Mouse (Mus musculus): Measurements from ENCODE around the gene Fez1. TPM values are rescaled to one million over a fixed set of nuclear protein-coding genes. Genes with fewer than 3 reads are reported as not detected.

Gene Fez1
- polyA plus RNA-seq, 1 experiment from 2014 or later: 624 TPM

DNA sequence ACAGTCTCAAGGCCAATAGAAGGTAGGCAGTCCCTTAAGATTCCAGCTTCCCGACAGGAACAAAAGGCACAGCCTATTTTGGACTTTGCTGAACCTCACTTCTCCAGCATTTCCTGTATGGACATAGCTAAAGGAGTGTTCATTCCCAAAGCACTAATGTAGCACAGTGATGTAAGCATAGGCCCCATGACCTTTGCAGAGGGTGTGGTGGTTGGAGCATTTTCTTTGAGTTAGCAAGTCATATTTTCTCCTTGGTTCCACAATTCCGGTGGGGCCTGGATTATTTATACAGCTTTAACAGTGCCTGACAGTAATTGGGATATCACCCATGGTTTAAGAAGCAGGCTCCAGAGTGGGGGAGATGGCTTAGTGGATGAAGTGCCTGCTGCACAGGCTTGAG, 27.0 kb downstream of the Fez1 start:
- no peak overlapping the region for H3K4me3 ChIP-seq (replicated peaks)
- no peak for ATAC-seq

DNA sequence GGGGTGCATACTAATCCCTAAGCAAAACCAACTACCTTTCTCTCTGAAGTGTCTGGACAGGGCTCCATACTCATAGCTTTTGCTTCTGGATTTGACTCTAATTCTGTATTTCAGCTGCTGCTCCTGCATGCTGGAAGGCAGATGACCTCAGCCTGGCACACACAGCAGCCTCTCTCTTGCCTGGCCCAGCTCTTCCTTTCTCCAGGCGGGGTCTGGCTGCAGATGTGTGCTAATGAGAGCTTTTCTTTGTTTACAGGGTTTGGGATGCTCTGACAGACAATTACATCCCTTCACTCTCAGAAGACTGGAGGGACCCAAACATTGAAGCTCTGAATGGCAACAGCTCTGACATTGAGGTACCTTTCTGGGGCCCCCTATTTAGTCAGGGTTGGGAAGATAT, 28.4 kb downstream of the Fez1 start:
- H3K4me3 ChIP-seq (replicated peaks): no peak overlapping the region
- no peak overlapping the region for H3K27ac ChIP-seq
- peaks cover 78% of the 10 kb centered on the region for H3K36me3 ChIP-seq
- H3K9me3 ChIP-seq: no peaks in the 10 kb centered on the region
- no peak overlapping the region for H3K9ac ChIP-seq (replicated peaks)
- no peak overlapping the region for H3K4me2 ChIP-seq (replicated peaks)
- H3K4me1 ChIP-seq (replicated peaks): 0 out of 2 replicates have a peak, but pooled peaks cover 3% of the 10 kb centered on the region
- no peaks in the 10 kb centered on the region for H3K27me3 ChIP-seq
- ATAC-seq: no peak
- WGBS: 65% methylated on average over 1 of the region's 1 CpGs

More for the DNA sequence above, 27.0 kb downstream of the Fez1 start:
- no peak overlapping the region for H3K27ac ChIP-seq
- H3K9ac ChIP-seq (replicated peaks): no peak overlapping the region
- H3K4me2 ChIP-seq (replicated peaks): no peak overlapping the region
- H3K36me3 ChIP-seq: peaks cover 88% of the 10 kb centered on the region
- H3K4me1 ChIP-seq (replicated peaks): 0 out of 2 replicates have a peak, but pooled peaks cover 3% of the 10 kb centered on the region
- H3K9me3 ChIP-seq: no peaks in the 10 kb centered on the region
- H3K27me3 ChIP-seq: no peaks in the 10 kb centered on the region
- 85% methylated on average over 2 of the region's 2 CpGs for WGBS

- ATAC-seq: no peak
- Histone ChIP-seq H3K4me2 (replicated peaks) (no peak overlapping the region), H3K9me3 (no peaks in the 10 kb centered on the region), H3K36me3 (peaks cover 74% of the 10 kb centered on the region), H3K27me3 (no peaks in the 10 kb centered on the region), H3K4me1 (replicated peaks) (peaks cover 4% of the 10 kb centered on the region), H3K9ac (replicated peaks) (no peak overlapping the region), H3K27ac (no peak overlapping the region), H3K4me3 (replicated peaks) (no peak overlapping the region)
- WGBS: 96% methylated on average over 2 of the region's 2 CpGs
Observed at GRCm38 (mm10) chr9:36852175-36852574, 30.5 kb downstream of the Fez1 start.

- peaks cover 71% of the 10 kb centered on the region for H3K36me3 ChIP-seq
- no peaks in the 10 kb centered on the region for H3K9me3 ChIP-seq
- peaks cover 15% of the 10 kb centered on the region for H3K4me1 ChIP-seq (replicated peaks)
- H3K27me3 ChIP-seq: no peaks in the 10 kb centered on the region
- WGBS: 84% methylated on average over 2 of the region's 2 CpGs
- no peak overlapping the region for H3K27ac ChIP-seq
- no peak overlapping the region for H3K4me2 ChIP-seq (replicated peaks)
- no peak for ATAC-seq
- no peak overlapping the region for H3K9ac ChIP-seq (replicated peaks)
- no peak overlapping the region for H3K4me3 ChIP-seq (replicated peaks)
Observed at GRCm38 (mm10) chr9:36856351-36856750, 34.7 kb downstream of the Fez1 start.

GRCm38 (mm10) chr9:36857476-36858117, 35.9 kb downstream of the Fez1 start:
- Histone ChIP-seq H3K4me1 (replicated peaks) (peaks cover 15% of the 10 kb centered on the region), H3K9ac (replicated peaks) (0 out of 2 replicates have a peak overlapping the region, but pooled peaks have one; percentile 16), H3K36me3 (peaks cover 71% of the 10 kb centered on the region), H3K9me3 (no peaks in the 10 kb centered on the region), H3K4me3 (replicated peaks) (no peak overlapping the region), H3K27me3 (no peaks in the 10 kb centered on the region), H3K27ac (peak overlapping the region; percentile 53), H3K4me2 (replicated peaks) (no peak overlapping the region)
- 6% methylated on average over 8 of the region's 8 CpGs for WGBS
- ATAC-seq: no peak

GRCm38 (mm10) chr9:36858677-36859076, 37.0 kb downstream of the Fez1 start:
- no peaks in the 10 kb centered on the region for H3K9me3 ChIP-seq
- no peak overlapping the region for H3K4me3 ChIP-seq (replicated peaks)
- H3K9ac ChIP-seq (replicated peaks): no peak overlapping the region
- H3K36me3 ChIP-seq: peaks cover 79% of the 10 kb centered on the region
- peaks cover 15% of the 10 kb centered on the region for H3K4me1 ChIP-seq (replicated peaks)
- no peak overlapping the region for H3K4me2 ChIP-seq (replicated peaks)
- H3K27me3 ChIP-seq: no peaks in the 10 kb centered on the region
- ATAC-seq: 0 out of 2 replicates have a peak, but pooled peaks have one; percentile 34
- H3K27ac ChIP-seq: no peak overlapping the region
- WGBS: 34% methylated on average over 4 of the region's 4 CpGs

- H3K9me3 ChIP-seq: no peaks in the 10 kb centered on the region
- no peaks in the 10 kb centered on the region for H3K27me3 ChIP-seq
- H3K4me2 ChIP-seq (replicated peaks): no peak overlapping the region
- ATAC-seq: no peak
- H3K4me1 ChIP-seq (replicated peaks): peaks cover 7% of the 10 kb centered on the region
- H3K9ac ChIP-seq (replicated peaks): no peak overlapping the region
- no peak overlapping the region for H3K4me3 ChIP-seq (replicated peaks)
- WGBS: 91% methylated on average over 2 of the region's 2 CpGs
- H3K27ac ChIP-seq: no peak overlapping the region
- peaks cover 90% of the 10 kb centered on the region for H3K36me3 ChIP-seq
Observed at GRCm38 (mm10) chr9:36862576-36862975, 40.9 kb downstream of the Fez1 start.

- Histone ChIP-seq H3K27me3 (no peaks in the 10 kb centered on the region), H3K27ac (no peak overlapping the region), H3K36me3 (peaks cover 93% of the 10 kb centered on the region), H3K9ac (replicated peaks) (no peak overlapping the region), H3K4me1 (replicated peaks) (no peaks in the 10 kb centered on the region), H3K4me2 (replicated peaks) (no peak overlapping the region), H3K9me3 (no peaks in the 10 kb centered on the region), H3K4me3 (replicated peaks) (no peak overlapping the region)
- no peak for ATAC-seq
- WGBS: 75% methylated on average over 3 of the region's 3 CpGs
Observed at GRCm38 (mm10) chr9:36863694-36864093, 42.0 kb downstream of the Fez1 start.

- Histone ChIP-seq H3K4me3 (replicated peaks) (no peak overlapping the region), H3K9me3 (no peaks in the 10 kb centered on the region), H3K36me3 (peaks cover 96% of the 10 kb centered on the region), H3K27ac (no peak overlapping the region), H3K9ac (replicated peaks) (no peak overlapping the region), H3K4me2 (replicated peaks) (no peak overlapping the region), H3K27me3 (no peaks in the 10 kb centered on the region), H3K4me1 (replicated peaks) (no peaks in the 10 kb centered on the region)
- WGBS: 53% methylated on average over 4 of the region's 4 CpGs
- ATAC-seq: no peak
Observed at GRCm38 (mm10) chr9:36864862-36865813, 43.5 kb downstream of the Fez1 start.

DNA sequence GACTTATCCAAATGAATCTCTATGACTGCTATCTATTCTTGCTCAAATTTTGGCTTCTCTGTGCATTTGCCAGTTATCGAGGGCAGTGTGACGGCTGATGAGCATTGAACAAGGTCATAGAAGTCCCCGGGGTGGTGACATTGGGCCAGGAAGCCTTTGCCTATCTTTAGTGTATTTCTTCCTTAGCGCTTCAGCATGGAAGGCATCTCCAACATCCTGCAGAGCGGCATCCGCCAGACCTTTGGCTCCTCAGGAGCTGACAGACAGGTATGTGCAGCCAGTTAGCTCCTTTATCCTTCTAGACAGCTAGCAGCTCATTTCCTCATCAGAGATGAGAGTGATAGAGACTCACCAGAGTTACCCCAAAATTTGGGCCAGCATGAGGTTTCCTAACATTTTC, 47.0 kb downstream of the Fez1 start:
- peaks cover 96% of the 10 kb centered on the region for H3K36me3 ChIP-seq
- H3K4me3 ChIP-seq (replicated peaks): no peak overlapping the region
- no peaks in the 10 kb centered on the region for H3K27me3 ChIP-seq
- 93% methylated on average over 6 of the region's 6 CpGs for WGBS
- ATAC-seq: no peak
- H3K27ac ChIP-seq: no peak overlapping the region
- H3K4me1 ChIP-seq (replicated peaks): no peaks in the 10 kb centered on the region
- no peak overlapping the region for H3K4me2 ChIP-seq (replicated peaks)
- no peak overlapping the region for H3K9ac ChIP-seq (replicated peaks)
- H3K9me3 ChIP-seq: no peaks in the 10 kb centered on the region

- ATAC-seq: no peak
- no peak overlapping the region for H3K4me3 ChIP-seq (replicated peaks)
- 36% methylated on average over 1 of the region's 1 CpGs for WGBS
- no peaks in the 10 kb centered on the region for H3K27me3 ChIP-seq
- no peak overlapping the region for H3K9ac ChIP-seq (replicated peaks)
- H3K27ac ChIP-seq: no peak overlapping the region
- H3K9me3 ChIP-seq: no peaks in the 10 kb centered on the region
- peaks cover 94% of the 10 kb centered on the region for H3K36me3 ChIP-seq
- H3K4me1 ChIP-seq (replicated peaks): no peaks in the 10 kb centered on the region
- no peak overlapping the region for H3K4me2 ChIP-seq (replicated peaks)
Observed at GRCm38 (mm10) chr9:36870263-36870662, 48.6 kb downstream of the Fez1 start.

DNA sequence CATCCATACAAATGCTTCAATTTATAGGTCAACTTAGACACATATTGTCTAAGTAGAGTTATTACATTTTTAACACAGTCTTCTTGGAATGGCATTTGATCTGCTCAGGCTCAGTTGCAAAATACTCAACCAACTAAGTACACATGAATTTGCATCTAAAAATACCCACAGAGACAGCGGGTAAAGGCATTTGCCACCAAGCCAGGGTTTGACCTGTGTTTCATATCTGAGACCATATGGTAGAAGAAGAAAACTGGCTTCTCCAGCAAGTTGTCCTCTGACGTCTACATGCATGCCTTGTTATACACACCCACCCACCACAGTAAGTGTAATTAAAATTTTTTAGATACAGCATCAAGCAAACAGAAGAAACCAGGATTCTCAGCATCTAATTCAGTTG, 52.1 kb downstream of the Fez1 start:
- 80% methylated on average over 2 of the region's 2 CpGs for WGBS
- no peaks in the 10 kb centered on the region for H3K4me1 ChIP-seq (replicated peaks)
- no peaks in the 10 kb centered on the region for H3K9me3 ChIP-seq
- no peak overlapping the region for H3K27ac ChIP-seq
- no peak overlapping the region for H3K9ac ChIP-seq (replicated peaks)
- no peaks in the 10 kb centered on the region for H3K27me3 ChIP-seq
- no peak for ATAC-seq
- no peak overlapping the region for H3K4me2 ChIP-seq (replicated peaks)
- H3K36me3 ChIP-seq: peaks cover 96% of the 10 kb centered on the region
- no peak overlapping the region for H3K4me3 ChIP-seq (replicated peaks)

All from midbrain, embryonic 13.5 days (tissue).